Mouse (Mus musculus): Measurements from ENCODE around the gene Wdr81.

Gene Wdr81

GRCm38 (mm10) chr11:75453991-75454930 lies at the start of gene Wdr81:
Gene Wdr81 (minus strand): TSS chr11:75454717.
- DNase-seq (ENCODE audit: low spot score) = peak; percentile 88

GRCm38 (mm10) chr11:75498126-75498525 lies 43.6 kb upstream of the Wdr81 start:
- DNase-seq (ENCODE audit: low spot score) = no peak

- DNase-seq (ENCODE audit: low spot score) = no peak
Measured at GRCm38 (mm10) chr11:75494296-75495049, 40.0 kb upstream of the Wdr81 start.

- no peak for DNase-seq (ENCODE audit: low spot score)
Measured at GRCm38 (mm10) chr11:75487496-75487895, 33.0 kb upstream of the Wdr81 start.

- peak; percentile 97 for DNase-seq (ENCODE audit: low spot score)
Measured at GRCm38 (mm10) chr11:75486601-75487285, 32.2 kb upstream of the Wdr81 start, which contains the start of gene Prpf8. Gene Prpf8 (plus strand): TSS chr11:75486816.

- no peak for DNase-seq (ENCODE audit: low spot score)
Measured at GRCm38 (mm10) chr11:75486192-75486591, 31.7 kb upstream of the Wdr81 start.

- no peak for DNase-seq (ENCODE audit: low spot score)
Measured at GRCm38 (mm10) chr11:75473376-75473775, 18.9 kb upstream of the Wdr81 start.

- DNase-seq (ENCODE audit: low spot score) = no peak
Measured at GRCm38 (mm10) chr11:75472469-75473081, 18.1 kb upstream of the Wdr81 start.

GRCm38 (mm10) chr11:75470675-75471074 lies 16.2 kb upstream of the Wdr81 start:
- no peak for DNase-seq (ENCODE audit: low spot score)

GRCm38 (mm10) chr11:75469261-75469660 lies 14.7 kb upstream of the Wdr81 start:
- no peak for DNase-seq (ENCODE audit: low spot score)

- no peak for DNase-seq (ENCODE audit: low spot score)
Measured at GRCm38 (mm10) chr11:75468410-75468809, 13.9 kb upstream of the Wdr81 start.

GRCm38 (mm10) chr11:75467512-75468215 lies 13.1 kb upstream of the Wdr81 start:
- DNase-seq (ENCODE audit: low spot score) = peak; percentile 74

GRCm38 (mm10) chr11:75466731-75467505 lies 12.4 kb upstream of the Wdr81 start:
- DNase-seq (ENCODE audit: low spot score) = no peak

- no peak for DNase-seq (ENCODE audit: low spot score)
Measured at GRCm38 (mm10) chr11:75465051-75465450, 10.5 kb upstream of the Wdr81 start.

GRCm38 (mm10) chr11:75464417-75464816 lies 9.9 kb upstream of the Wdr81 start:
- no peak for DNase-seq (ENCODE audit: low spot score)

GRCm38 (mm10) chr11:75463624-75464023 lies 9.1 kb upstream of the Wdr81 start:
- no peak for DNase-seq (ENCODE audit: low spot score)

GRCm38 (mm10) chr11:75462865-75463336 lies 8.4 kb upstream of the Wdr81 start:
- DNase-seq (ENCODE audit: low spot score) = peak; percentile 87

- peak; percentile 80 for DNase-seq (ENCODE audit: low spot score)
Measured at GRCm38 (mm10) chr11:75462253-75462783, 7.8 kb upstream of the Wdr81 start.

- no peak for DNase-seq (ENCODE audit: low spot score)
Measured at GRCm38 (mm10) chr11:75461743-75462252, 7.3 kb upstream of the Wdr81 start.
